Mouse (Mus musculus) adrenal gland, postnatal 4 days (tissue): ENCODE data around the gene Tnfsf14. TPM values are rescaled to one million over a fixed set of nuclear protein-coding genes. Genes with fewer than 3 reads are reported as not detected.

Experiments used
- DNase-seq, 2 experiments: peaks; one replicate each; pipeline ENCODE4 v3.0.0; 2021 to 2022; ENCODE audit warnings: low spot score in 2 of 2, mixed read lengths in 2 of 2
- long read RNA-seq, 2 experiments: library from polyadenylated mRNA; stranded (forward); transcript quantifications; one replicate each; pipeline ENCODE4 v2.0.0; 2021
- total RNA-seq, 2 experiments: library from RNA; stranded (reverse); gene quantifications; 2 replicates each; pipeline ENCODE4 v1.2.3; 2021

Tnfsf14 gene
- under 1 TPM in 1 of 2 experiments, not detected in 1; 0.28 TPM for total RNA-seq
- long read RNA-seq, experiment 1, result 0 reads
- long read RNA-seq, experiment 2, result 0 reads

DNA sequence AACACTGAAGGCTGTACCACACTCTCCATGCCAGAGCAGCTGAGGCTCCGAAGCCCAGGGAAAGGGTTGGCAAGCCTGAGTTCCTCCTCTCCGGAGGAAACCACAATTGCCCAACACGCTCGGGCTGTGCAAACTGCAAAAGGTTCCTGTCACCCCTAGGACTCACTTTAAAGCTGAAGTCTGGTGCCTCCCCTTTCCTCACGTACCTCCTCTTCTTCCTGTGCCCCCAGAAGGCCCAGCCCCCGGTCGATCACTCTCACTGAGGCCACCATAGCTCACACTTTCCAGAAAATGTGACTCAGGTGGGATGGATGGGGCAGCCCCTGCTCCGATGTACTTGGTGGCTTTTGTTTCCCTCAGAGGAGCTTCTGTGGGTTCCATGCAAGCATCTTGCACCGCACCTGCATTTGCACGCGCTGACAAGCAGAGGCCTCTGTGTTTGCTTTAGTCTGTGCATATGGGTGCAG, at the start of gene Tnfsf14:
Tnfsf14 (minus strand) TSS at position 137 of the 467 bp plus-strand sequence.
- no peak for DNase-seq

DNA sequence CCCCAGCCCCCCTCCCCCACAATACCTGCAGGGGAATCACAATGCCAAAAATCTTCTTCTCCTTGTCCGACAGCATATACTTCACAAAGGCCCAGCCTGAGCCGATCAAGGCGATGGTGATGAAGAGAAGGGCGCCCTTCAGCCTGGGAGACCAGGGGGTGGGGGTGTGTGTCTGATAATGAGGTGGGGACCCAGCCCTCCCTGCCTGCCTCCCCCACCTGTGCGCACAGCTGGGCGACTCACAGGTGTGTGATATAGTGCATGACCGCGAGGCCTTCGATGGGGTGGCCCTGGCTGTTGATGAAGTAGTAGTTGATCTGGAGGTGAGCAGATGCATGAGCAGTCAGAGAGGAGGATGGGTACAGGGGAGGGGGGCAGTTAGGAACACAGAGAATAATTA, 43.2 kb upstream of the Tnfsf14 start:
- DNase-seq, result no peak

DNA sequence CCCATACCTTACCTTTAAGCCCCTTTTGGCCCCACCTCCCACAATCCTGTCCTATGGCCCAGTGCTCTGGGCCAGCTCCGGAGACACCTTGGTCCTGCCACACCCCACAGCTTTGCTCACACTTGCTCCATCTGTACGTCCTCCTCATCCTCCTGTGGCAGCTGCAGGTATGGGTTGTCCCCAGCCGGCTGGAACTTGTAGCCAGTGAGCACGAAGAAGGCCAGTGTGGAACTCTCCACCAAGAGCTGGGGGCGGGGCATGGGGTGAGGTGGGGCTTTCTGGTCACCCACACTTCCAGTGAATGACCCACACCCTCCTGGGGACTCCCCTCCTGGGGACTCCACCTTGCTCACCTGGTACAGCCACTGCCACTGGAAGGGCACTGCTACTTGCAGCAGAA, 41.8 kb upstream of the Tnfsf14 start:
- DNase-seq, result no peak

DNA sequence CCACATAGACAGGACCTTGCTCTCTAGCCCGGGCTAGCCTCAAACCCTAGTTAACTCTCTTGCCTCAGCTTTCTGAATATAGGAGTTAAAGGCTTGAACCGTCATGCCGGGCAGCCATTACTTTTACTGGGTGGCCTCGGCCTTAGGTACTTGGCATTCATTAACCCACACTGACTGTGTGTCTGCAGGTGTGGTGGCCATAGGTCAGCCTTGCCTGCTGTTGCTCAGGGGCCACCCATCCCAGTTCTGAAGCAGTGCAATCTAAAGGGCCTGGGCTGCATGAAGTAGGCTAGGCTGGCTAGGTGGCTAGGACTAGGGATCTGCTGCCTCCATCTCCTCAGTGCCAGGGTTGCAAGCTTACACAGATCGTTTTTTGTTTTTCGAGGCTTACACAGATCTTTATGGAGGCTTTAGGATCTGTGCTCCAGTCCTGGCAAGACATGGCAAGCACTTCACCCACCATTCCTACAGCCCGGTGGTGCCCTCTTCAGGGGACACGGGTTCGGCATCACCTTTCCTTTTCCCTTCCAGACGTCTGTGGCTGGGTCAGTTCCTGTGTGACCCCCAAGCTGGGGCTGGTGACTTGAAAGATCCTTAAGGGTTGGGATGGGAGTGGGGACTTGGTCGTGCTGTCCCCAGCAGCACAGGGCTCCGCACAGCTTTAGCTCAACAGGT, 40.4 kb upstream of the Tnfsf14 start:
- DNase-seq, result no peak

DNA sequence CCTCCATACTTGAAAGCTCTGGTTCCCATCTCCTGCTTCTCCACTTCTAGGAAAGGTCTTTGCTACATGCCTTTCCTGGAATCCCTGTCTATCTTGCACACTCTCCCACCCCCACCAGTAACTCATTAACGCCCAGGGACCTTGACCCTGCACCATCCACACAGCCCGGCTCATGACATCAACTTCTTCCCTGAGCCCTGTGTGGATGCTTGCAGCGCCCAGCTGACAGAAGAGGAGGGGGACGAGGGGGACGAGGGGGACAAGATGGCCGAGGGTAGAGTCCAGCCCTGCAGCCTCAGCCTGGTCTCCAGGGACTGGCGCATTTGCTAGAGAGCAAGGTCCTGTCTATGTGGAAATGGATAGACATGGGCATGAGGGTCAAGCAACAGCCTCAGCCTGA, 39.1 kb upstream of the Tnfsf14 start:
- no peak for DNase-seq

DNA sequence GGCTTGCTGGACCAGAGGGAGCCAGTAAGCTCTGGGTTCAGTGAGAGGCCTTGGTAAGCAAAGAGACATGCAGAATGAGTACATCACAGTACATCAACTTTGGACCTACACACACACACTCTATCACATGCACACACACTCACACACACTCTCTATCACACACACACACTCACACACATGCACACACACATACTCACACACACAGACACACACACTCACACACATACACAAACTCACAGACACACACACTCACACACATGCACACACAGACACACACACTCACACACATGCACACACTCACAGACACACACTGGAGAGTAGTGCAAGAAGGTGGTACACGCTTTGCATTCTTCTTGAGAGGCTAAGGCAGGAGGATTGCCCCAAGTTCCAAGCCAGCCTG, 38.2 kb upstream of the Tnfsf14 start:
- no peak for DNase-seq

DNA sequence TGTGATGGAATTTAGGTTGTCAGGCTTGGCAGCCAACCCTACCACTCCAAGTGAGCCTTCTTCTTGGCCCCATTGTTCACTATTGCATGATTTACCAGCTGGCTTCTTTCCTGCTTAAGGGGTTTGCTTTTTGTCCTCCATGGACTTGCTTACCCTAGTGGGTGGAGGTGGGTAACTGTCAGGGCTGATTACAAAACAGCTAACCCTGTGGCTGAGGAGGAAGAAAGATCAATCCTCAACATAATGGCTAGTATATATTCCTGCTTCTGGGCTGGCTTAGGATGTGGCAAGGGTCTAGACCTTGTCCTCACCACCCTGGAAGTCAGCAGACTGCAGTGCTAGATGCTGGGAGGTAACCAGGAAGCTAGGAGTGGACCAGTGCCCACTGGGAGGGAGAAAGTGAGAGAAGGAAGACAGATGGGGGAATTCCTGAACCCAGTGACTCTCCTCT, 37.4 kb upstream of the Tnfsf14 start:
- no peak for DNase-seq

DNA sequence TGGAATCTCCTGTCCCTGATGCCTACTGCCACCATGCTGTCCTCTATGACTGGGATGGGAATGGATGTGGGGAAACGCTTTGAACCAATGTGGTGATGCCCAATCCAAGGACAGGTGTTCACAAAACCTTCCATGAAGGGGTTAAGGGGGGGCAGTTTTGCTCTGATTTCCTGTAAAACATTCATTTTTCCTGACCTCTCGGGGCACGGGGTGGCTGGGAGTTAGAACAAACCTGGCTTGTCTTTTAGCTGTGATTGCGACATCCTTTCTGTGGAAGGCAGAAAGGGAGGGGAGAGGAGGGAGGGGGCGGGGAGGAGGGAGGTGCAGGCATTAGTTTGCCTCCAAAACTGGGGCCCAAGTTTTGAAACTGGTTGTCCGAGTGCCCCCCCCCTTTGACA, 36.8 kb upstream of the Tnfsf14 start:
- DNase-seq, result no peak

DNA sequence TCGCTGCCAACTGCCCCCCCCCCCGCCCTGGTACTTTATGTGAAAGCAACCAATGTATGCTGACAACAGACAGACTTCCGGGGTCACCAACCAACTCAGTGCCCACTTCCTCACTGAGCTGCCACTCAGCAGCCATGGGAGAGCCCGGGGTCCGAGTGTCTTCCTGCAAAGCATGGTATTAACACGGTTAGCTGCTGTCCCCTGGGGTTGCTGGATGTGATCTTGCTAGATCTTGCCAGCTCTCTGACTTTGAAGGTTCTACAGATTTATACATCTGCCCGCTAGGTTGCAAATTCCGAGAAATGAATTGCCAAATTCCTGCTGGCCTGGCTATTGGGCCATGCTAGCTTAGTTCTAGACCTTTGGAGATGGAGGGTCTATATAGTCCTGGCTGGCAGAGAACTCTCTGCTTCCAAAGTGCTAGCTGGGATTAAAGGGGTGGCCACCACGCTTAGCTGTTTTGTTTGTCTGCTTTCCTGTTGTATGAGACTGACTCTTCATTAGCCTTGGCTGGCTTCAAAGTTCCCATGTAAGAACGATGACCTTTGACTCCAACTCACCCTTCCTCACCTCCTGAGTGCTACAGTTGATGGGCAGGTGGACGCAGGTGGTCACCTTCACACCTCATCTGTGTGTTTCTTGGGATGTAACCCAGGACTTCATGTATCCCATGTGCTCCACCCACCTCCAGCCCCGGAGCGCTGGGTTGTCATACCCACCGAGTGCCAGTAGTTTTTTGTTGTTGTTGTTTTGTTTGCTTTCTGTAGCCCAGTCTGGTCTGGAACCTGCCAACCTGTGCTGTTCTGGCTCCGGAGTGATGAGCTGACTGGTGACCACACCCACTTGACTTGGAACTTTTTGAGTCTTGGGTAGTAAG, 36.1 kb upstream of the Tnfsf14 start:
- DNase-seq, result no peak

DNA sequence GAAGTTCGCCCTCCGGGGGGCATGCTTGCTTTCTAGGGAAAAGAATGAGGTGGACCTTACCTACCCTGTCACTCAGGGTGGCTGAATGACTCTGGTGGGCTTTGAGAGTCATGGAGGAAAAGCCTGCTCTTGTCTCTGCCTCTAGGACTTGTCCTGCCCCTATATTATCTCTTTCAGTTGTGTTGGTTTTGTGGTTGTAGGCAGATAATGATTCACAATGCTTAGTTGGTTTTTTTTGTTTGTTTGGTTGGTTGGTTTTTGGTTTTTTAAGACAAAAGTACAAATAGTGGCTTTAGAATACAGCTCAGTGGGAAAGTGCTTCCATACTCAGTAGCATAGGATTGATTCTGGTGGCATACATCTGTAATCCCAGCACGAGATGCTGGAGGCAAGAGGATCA, 34.9 kb upstream of the Tnfsf14 start:
- no peak for DNase-seq

DNA sequence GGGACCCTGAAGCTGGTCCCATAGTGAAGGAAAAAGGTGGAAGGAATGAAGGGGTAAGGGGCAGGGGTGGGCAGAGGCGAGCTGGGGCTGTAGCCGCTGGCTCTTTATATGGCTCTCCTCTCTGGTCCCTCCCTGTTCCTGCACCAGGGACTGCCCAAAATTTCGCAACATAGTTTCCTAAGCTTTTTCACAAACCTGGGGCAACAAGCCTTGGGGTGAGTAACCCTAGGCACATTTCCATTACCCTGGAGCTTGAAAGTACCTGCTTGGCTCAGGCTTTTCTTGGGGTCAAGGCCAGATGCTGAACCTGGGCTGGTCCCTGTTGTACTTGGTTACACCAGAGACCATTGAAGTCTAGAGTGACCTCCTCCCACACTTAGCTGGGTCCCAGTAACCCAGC, 34.0 kb upstream of the Tnfsf14 start, which contains the start of gene C3:
C3 (minus strand) TSS at position 123 of the 400 bp plus-strand sequence.
- no peak for DNase-seq

DNA sequence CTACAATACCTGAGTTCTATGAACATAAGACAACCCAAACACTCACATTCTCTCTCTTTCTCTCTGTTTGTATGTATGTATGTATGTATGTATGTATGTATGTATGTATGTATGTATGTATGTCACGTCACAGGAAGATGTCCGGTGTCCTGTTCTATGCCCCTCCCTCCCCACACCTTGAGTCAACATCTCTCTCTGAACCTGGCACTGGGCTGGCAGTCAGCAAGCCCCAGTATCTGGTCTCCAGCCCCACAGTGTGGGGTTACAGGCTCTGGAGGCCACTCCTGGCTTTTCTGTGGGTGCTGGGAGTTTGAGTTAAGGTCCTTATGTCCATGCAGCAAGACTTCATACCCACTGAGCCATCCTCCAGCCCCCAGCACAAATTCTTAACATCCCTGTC, 33.5 kb upstream of the Tnfsf14 start:
- no peak for DNase-seq

DNA sequence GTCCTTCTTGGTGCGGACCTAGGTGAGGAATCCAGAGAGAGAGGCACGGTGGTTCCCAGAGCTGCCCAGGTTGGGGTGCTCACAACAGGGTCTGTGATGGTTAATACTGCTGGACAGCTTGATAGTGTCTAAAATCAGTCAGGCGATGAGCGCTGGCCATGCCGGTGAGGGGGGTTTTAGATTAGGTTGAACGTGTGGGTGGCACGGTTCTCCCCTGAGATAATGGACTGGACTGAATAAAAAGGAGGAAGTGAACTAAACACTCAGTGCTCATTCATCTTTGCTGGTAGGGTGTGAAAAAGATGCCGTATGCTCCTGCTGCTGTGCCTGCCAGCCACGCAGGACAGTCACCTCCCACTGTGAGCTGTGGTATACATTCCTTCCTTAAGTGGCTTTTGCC, 29.3 kb upstream of the Tnfsf14 start:
- DNase-seq, result no peak

DNA sequence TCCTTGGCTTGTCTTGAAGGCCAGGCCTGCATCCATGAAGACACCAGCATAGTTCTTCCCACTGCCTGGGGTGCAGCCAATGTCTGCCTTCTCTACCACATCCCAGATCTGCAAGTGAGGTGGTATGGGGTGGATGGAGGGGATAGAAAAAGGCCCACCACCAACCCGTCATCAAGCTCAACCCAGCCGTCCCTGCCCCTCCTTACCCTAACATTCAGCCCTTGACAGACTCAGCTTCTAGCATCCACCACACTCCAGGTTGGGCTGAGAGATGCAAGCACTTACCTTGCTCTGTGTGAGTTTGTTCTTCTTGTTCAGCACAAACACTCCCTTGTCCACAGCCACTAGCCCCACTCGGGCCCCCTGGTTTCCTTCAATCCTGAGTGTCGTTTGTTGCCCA, 27.9 kb upstream of the Tnfsf14 start:
- DNase-seq, result no peak

DNA sequence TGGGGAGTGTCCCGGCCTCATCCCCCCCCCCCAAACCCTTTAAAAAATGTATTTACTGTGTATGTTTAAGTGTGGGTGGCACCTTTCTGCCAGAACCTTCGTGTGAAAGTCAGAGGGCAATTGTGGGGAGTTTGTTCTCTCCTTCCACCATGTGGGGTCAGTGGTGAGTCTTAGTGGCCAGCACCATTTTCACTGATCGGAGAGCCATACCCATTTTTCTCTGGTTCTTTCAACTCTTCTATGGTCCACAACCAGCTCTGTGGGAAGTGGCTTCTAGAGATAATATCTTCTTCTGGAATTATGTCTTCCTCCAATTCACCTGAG, 25.9 kb upstream of the Tnfsf14 start:
- DNase-seq, result no peak

DNA sequence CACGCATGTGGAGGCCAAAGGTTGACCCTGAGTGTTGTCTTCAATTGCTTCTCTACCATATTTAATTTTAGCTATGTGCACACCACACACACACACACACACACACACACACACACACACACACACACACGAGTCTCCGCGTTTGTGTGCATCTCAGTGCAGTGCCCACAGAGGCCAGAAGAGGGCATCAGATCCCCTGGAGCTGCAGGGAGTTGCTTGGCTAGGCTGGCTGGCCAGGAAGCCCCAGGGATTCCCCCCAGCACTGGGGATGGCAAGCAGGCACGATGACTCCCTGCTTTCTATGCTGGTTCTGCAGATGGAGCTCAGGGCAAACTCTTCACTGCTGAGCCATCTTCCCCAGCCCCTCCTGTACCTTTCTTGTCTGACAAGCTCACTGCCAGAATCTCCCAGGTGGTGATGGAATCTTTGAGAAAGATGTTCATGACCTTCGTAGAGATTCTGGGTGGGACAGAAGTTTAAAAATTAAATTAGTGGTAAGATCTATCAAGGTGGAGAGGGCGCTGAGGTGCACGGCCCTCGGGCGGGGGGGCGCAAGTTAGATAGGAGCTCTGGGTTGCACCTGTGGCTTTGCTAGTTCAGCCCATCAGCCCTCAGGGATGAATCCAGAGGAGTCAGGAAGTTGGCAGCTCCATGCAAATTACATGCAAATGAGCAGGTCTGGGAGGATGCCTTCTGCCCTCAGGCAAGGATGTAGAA, 25.3 kb upstream of the Tnfsf14 start:
- peak; percentile 54 to 58 for DNase-seq

DNA sequence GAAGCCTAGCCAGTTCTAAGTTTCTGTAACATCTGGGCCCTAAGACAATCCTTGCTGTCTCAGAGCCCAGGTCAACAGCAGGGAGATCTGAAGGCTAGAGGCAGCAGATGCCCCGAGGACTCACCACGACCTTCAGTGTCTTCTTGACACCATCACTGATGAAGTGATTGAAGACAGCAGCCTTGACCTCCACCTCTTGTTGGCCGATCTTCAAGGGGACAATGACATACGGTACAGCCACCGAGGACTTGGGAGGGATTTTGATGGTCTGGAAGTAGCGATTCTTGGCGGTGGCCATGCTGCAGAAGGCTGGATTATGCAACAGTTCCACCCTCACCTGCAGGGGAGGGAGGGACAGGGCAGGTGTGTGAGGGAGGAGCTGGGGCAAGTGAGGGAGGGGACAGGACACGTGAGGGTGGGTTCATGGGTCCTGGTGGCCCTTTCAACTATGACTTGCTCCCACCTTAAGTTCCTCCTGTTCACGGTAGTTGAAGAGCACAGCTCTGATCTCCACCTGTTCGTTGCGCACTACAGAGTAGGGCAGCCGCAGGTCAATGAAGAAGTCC, 24.4 kb upstream of the Tnfsf14 start:
- DNase-seq, result no peak

DNA sequence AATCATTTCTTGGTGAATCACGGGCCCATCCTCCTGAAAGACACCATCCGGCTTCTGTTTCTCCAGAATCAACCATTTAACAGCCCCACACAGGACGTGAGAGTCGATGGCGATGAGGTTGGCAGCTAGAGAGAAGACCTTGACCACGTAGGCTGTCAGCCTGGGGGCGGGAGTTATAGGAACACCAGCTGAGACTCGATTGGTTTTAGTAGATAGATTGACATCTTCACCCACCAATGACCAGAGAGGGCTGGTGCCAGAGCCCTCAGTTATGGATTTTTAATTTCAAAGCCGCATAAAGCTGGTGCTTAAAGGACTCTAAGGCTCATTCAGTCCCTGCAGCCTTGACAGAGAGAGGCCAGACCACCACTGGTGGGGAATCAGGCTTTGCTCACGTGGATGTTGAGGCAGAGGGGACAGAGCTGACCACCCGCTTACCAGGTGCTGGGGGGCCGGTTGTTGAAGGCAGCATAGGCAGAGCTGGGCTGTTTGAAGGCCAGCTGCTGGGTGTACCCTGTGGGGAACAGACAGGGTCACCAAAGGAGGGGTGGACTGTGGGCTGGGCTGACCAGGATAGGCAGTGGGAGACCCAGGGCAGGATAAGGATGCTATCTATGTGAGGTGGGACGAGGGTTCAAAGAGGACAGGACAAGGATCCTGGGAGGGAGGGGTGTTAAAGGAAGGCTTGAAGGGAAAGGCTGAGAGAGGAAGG, 20.9 kb upstream of the Tnfsf14 start:
- no peak for DNase-seq

DNA sequence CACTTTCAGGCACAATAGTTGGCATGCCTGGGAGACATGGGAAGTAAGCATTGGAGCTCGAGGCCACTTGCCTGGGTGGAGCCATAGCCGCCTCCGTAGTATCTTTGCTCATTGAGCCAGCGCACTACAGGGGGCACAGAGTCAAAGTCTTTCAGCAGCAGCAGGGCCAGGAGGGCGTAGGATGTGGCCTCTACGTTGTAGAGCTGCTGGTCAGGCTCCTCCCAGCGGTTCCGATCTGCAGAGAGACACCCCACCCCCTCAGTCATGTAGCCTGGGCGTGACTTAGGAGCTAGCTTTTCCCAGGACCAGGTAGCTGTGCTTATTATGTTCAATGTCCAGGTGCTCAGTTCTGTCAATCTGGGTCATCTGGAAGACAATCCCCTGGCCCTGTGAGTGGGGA, 17.5 kb upstream of the Tnfsf14 start:
- no peak for DNase-seq

DNA sequence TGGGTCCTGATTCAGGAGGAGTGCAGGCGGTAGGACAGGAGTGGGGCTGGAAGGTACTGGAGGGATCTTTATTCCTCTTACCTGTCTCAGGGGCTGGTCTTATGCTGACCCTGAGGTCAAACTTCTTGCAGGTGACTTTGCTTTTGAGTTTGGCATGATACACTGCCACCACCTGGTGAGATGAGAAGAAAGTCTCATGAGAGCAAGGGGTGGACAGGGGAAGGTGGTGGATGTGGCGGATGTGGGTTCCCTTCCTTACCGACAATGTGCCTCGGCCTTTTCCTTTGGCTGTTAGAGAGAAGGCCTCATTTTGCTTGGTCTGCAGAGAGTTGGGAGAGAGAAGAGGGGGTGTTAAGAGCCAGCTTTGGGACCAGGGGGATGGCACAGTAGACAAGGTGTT, 15.4 kb upstream of the Tnfsf14 start:
- no peak for DNase-seq

DNA sequence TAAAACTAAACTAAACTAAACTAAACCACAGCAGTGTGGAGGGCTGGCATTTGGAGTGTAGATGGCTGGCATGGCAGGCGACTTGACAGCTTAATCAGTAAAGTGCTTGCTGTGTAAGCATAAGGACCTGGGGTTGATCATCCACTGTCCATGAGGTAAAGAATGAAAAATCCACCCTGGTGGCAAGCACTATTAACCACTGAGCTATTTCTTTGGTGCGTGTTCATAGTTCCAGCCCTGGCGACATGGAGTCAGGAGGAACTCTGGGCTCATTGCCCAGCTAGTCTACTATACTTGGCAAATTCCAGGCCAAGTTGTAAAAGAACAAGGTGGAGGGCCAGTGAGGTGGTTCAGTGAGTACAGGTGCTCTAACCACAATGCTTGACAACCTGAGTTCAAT, 14.0 kb upstream of the Tnfsf14 start:
- DNase-seq, result no peak
